Comparison of ENCODE assay signal across 20 mouse cellular contexts in genomic region chr8:85444092-85444491, GRCm38 (mm10). TPM values are rescaled to one million over a fixed set of nuclear protein-coding genes. Genes with fewer than 3 reads are reported as not detected.
DNase-seq lines count a peak whose midpoint lies in the region; ATAC-seq lines count a peak whose summit lies in the region.
"Had no signal": no experiment of that assay in that cellular context is flagged by ENCODE, and none has a peak within 500 bp of the region (broad histone marks: within the 10 kb centered on the region; RNA-seq: fewer than 3 reads in every experiment).

No protein-coding gene starts in this region.

- ATAC-seq in midbrain, embryonic 11.5 days (ENCODE audit: low FRiP score) = no peak
- no peak for ATAC-seq in midbrain, embryonic 15.5 days (replicated peaks)
- ATAC-seq: activated CD4-positive, CD25-positive, alpha-beta regulatory T cell, adult 4 months; CD4-positive, CD25-positive, alpha-beta regulatory T cell, adult 4 months; Patski had no signal

- no peaks in the 10 kb centered on the region for H3K36me3 ChIP-seq in heart, embryonic 10.5 days
- no peaks in the 10 kb centered on the region for H3K36me3 ChIP-seq in midbrain, embryonic 11.5 days (ENCODE audit: control insufficient read depth, insufficient read depth, low read length)
- H3K36me3 ChIP-seq in midbrain, embryonic 15.5 days (replicated peaks) = no peaks in the 10 kb centered on the region
- H3K36me3 ChIP-seq: G1E had no signal

- no peak overlapping the region for H3K4me2 ChIP-seq in midbrain, embryonic 11.5 days
- no peak overlapping the region for H3K4me2 ChIP-seq in midbrain, embryonic 15.5 days

- H3K27me3 ChIP-seq in heart, embryonic 10.5 days (ENCODE audit: insufficient read depth, poor library complexity, severe bottlenecking) = no peaks in the 10 kb centered on the region
- H3K27me3 ChIP-seq in midbrain, embryonic 11.5 days (ENCODE audit: control insufficient read depth, insufficient read depth, low read length) = no peaks in the 10 kb centered on the region
- no peaks in the 10 kb centered on the region for H3K27me3 ChIP-seq in midbrain, embryonic 15.5 days (replicated peaks)
- H3K27me3 ChIP-seq: CH12.LX, Patski had no signal

- no peak overlapping the region for H3K9ac ChIP-seq in midbrain, embryonic 11.5 days (ENCODE audit: low read length)
- H3K9ac ChIP-seq in midbrain, embryonic 15.5 days = no peak overlapping the region

- peak; percentile 51 for DNase-seq in heart, adult 11 months
- no peak for DNase-seq in heart, embryonic 10.5 days (ENCODE audit: low spot score)
- peak; percentile 57 for DNase-seq in midbrain, embryonic 11.5 days (ENCODE audit: low spot score, missing footprints)
- DNase-seq: adrenal gland, adult 2 months; adrenal gland, adult 8-10 months; adrenal gland, postnatal 10 days; adrenal gland, postnatal 14 days; adrenal gland, postnatal 25 days; adrenal gland, postnatal 36 days; B cell, adult 2 months; cerebellum, adult 11 months; cerebellum, adult 11-12 months; cerebellum, adult 18-20 months had no signal

- no peaks in the 10 kb centered on the region for H3K4me1 ChIP-seq in heart, embryonic 10.5 days
- H3K4me1 ChIP-seq in midbrain, embryonic 11.5 days (ENCODE audit: control insufficient read depth, insufficient read depth, low read length) = no peaks in the 10 kb centered on the region
- no peaks in the 10 kb centered on the region for H3K4me1 ChIP-seq in midbrain, embryonic 15.5 days

- H3K27ac ChIP-seq in heart, embryonic 10.5 days = no peak overlapping the region
- H3K27ac ChIP-seq in midbrain, embryonic 11.5 days (ENCODE audit: low read depth, low read length) = no peak overlapping the region
- no peak overlapping the region for H3K27ac ChIP-seq in midbrain, embryonic 15.5 days

- no peak overlapping the region for H3K4me3 ChIP-seq in heart, embryonic 10.5 days
- no peak overlapping the region for H3K4me3 ChIP-seq in midbrain, embryonic 11.5 days (ENCODE audit: low read depth, low read length)
- H3K4me3 ChIP-seq in midbrain, embryonic 15.5 days = no peak overlapping the region

- no peaks in the 10 kb centered on the region for H3K9me3 ChIP-seq in heart, embryonic 10.5 days
- H3K9me3 ChIP-seq in midbrain, embryonic 11.5 days (ENCODE audit: control insufficient read depth, low read length) = no peaks in the 10 kb centered on the region
- no peaks in the 10 kb centered on the region for H3K9me3 ChIP-seq in midbrain, embryonic 15.5 days
- H3K9me3 ChIP-seq: G1E had no signal

RNA-seq across cellular contexts. Expression of gene 4921524J17Rik, which starts 11.5 kb away (rescaled TPM):
- 61.0 and 64.9 TPM in 2 replicates for polyA plus RNA-seq in heart, embryonic 10.5 days (2016; fragmentation: Nextera tagmentation; extraction: Ambion mirVana)
- 43.8 and 48.9 TPM in 2 replicates for polyA plus RNA-seq in midbrain, embryonic 11.5 days (2014; fragmentation: Nextera tagmentation; extraction: Ambion mirVana)
- polyA plus RNA-seq in midbrain, embryonic 15.5 days (2015; fragmentation: Nextera tagmentation; extraction: Ambion mirVana) = 36.5 and 38.6 TPM in 2 replicates

RNA-seq across cellular contexts. Expression of gene Gpt2, which starts 48.3 kb away (rescaled TPM):
- 13.9 and 25.2 TPM in 2 replicates for polyA plus RNA-seq in heart, embryonic 10.5 days (2016; fragmentation: Nextera tagmentation; extraction: Ambion mirVana)
- 36.5 and 38.1 TPM in 2 replicates for polyA plus RNA-seq in midbrain, embryonic 11.5 days (2014; fragmentation: Nextera tagmentation; extraction: Ambion mirVana)
- polyA plus RNA-seq in midbrain, embryonic 15.5 days (2015; fragmentation: Nextera tagmentation; extraction: Ambion mirVana) = 39.3 and 40.1 TPM in 2 replicates
- polyA plus RNA-seq: G1E had no signal

RNA-seq across cellular contexts. Expression of gene Mylk3, which starts 57.9 kb away (rescaled TPM):
- polyA plus RNA-seq in heart, embryonic 10.5 days (2016; fragmentation: Nextera tagmentation; extraction: Ambion mirVana) = 131 and 248 TPM in 2 replicates
- 1.7 and 2.1 TPM in 2 replicates for polyA plus RNA-seq in midbrain, embryonic 11.5 days (2014; fragmentation: Nextera tagmentation; extraction: Ambion mirVana)
- polyA plus RNA-seq in midbrain, embryonic 15.5 days (2015; fragmentation: Nextera tagmentation; extraction: Ambion mirVana) = 0.34 and 0.52 TPM in 2 replicates
- polyA plus RNA-seq: activated CD4-positive, CD25-positive, alpha-beta regulatory T cell, adult 4 months; C2C12; CD4-positive, CD25-positive, alpha-beta regulatory T cell, adult 4 months; Patski had no signal

Comparison
In these comparisons a context has a peak if more than half of its experiments do, and no peak if none do; other contexts are left out.
1. RNA of gene Mylk3, which starts 57.9 kb away (polyA plus RNA-seq): 131 to 248 TPM in heart, embryonic 10.5 days; 1.7 to 2.1 TPM in midbrain, embryonic 11.5 days and 0.34 to 0.52 TPM in midbrain, embryonic 15.5 days; every median in the first group is over 10 times any median in the second.